Mouse (Mus musculus): ENCODE measurements around the gene Gm5741. TPM values are rescaled to one million over a fixed set of nuclear protein-coding genes. Genes with fewer than 3 reads are reported as not detected.

The Gm5741 gene
- polyA plus RNA-seq, 1 experiment from 2014 or later: 0.85 TPM

- Histone ChIP-seq H3K36me3 (peaks cover 53% of the 10 kb centered on the region), H3K27me3 (no peaks in the 10 kb centered on the region), H3K4me2 (replicated peaks) (peak within 1 kb of the TSS; percentile 63), H3K4me3 (peak within 1 kb of the TSS; percentile 87), H3K9me3 (replicated peaks) (no peaks in the 10 kb centered on the region), H3K9ac (peak within 1 kb of the TSS; percentile 85), H3K4me1 (peaks cover 12% of the 10 kb centered on the region), H3K27ac (peak within 1 kb of the TSS; percentile 96)
- ATAC-seq (ENCODE audit: low FRiP score): peak; percentile 93
- WGBS: under 1% methylated on average over 68 of the region's 68 CpGs
Observed at GRCm38 (mm10) chr8:85071514-85072281, 3.9 kb upstream of the Gm5741 start, which contains the start of gene Dhps. Gene Dhps (plus strand): TSS chr8:85071757.

GRCm38 (mm10) chr8:85071041-85071440 is 3.3 kb upstream of the Gm5741 start:
- H3K4me1 ChIP-seq: peaks cover 12% of the 10 kb centered on the region
- peak overlapping the region; percentile 96; the same call in 1 of the 2 replicates for H3K27ac ChIP-seq
- ATAC-seq (ENCODE audit: low FRiP score): no peak
- WGBS: 88% methylated on average over 5 of the region's 5 CpGs
- no peaks in the 10 kb centered on the region for H3K27me3 ChIP-seq
- no peaks in the 10 kb centered on the region for H3K9me3 ChIP-seq (replicated peaks)
- H3K4me2 ChIP-seq (replicated peaks): peak overlapping the region; percentile 63
- H3K9ac ChIP-seq: 0 out of 2 replicates have a peak overlapping the region, but pooled peaks have one; percentile 85
- H3K36me3 ChIP-seq: peaks cover 54% of the 10 kb centered on the region
- peak overlapping the region; percentile 87 for H3K4me3 ChIP-seq

GRCm38 (mm10) chr8:85067155-85067554 is 627 bp downstream of the Gm5741 start:
- peaks cover 40% of the 10 kb centered on the region for H3K36me3 ChIP-seq
- no peaks in the 10 kb centered on the region for H3K9me3 ChIP-seq (replicated peaks)
- no peaks in the 10 kb centered on the region for H3K27me3 ChIP-seq
- ATAC-seq (ENCODE audit: low FRiP score): no peak
- WGBS: 91% methylated on average over 2 of the region's 2 CpGs
- H3K4me1 ChIP-seq: peaks cover 10% of the 10 kb centered on the region
- no peak overlapping the region for H3K9ac ChIP-seq
- H3K4me3 ChIP-seq: no peak overlapping the region
- H3K4me2 ChIP-seq (replicated peaks): no peak overlapping the region
- H3K27ac ChIP-seq: no peak overlapping the region

- H3K4me1 ChIP-seq: peaks cover 21% of the 10 kb centered on the region
- peaks cover 42% of the 10 kb centered on the region for H3K36me3 ChIP-seq
- WGBS: 56% methylated on average over 2 of the region's 2 CpGs
- no peak overlapping the region for H3K9ac ChIP-seq
- no peaks in the 10 kb centered on the region for H3K9me3 ChIP-seq (replicated peaks)
- H3K4me3 ChIP-seq: no peak overlapping the region
- no peak overlapping the region for H3K27ac ChIP-seq
- no peak for ATAC-seq (ENCODE audit: low FRiP score)
- H3K4me2 ChIP-seq (replicated peaks): no peak overlapping the region
- H3K27me3 ChIP-seq: no peaks in the 10 kb centered on the region
Observed at GRCm38 (mm10) chr8:85065213-85065612, 2.6 kb downstream of the Gm5741 start.

- Histone ChIP-seq H3K27ac (no peak overlapping the region), H3K4me3 (no peak overlapping the region), H3K4me2 (replicated peaks) (no peak overlapping the region), H3K36me3 (peaks cover 27% of the 10 kb centered on the region), H3K4me1 (peaks cover 21% of the 10 kb centered on the region), H3K9me3 (replicated peaks) (no peaks in the 10 kb centered on the region), H3K9ac (no peak overlapping the region), H3K27me3 (no peaks in the 10 kb centered on the region)
- 94% methylated on average over 4 of the region's 4 CpGs for WGBS
- no peak for ATAC-seq (ENCODE audit: low FRiP score)
Observed at GRCm38 (mm10) chr8:85062603-85063002, 5.2 kb downstream of the Gm5741 start.

- H3K4me2 ChIP-seq (replicated peaks): peak within 1 kb of the TSS; percentile 94
- peak within 1 kb of the TSS; percentile 80 for H3K9ac ChIP-seq
- peaks cover 21% of the 10 kb centered on the region for H3K4me1 ChIP-seq
- WGBS: 1% methylated on average over 53 of the region's 53 CpGs
- peaks cover 28% of the 10 kb centered on the region for H3K36me3 ChIP-seq
- H3K27ac ChIP-seq: peak within 1 kb of the TSS; percentile 26; the same call in 1 of the 2 replicates
- ATAC-seq (ENCODE audit: low FRiP score): peak; percentile 89
- peak within 1 kb of the TSS; percentile 76 for H3K4me3 ChIP-seq
- H3K9me3 ChIP-seq (replicated peaks): no peaks in the 10 kb centered on the region
- no peaks in the 10 kb centered on the region for H3K27me3 ChIP-seq
Observed at GRCm38 (mm10) chr8:85059879-85060616, 7.7 kb downstream of the Gm5741 start, which contains the start of gene Fbxw9. Gene Fbxw9 (plus strand): TSS chr8:85060055.

GRCm38 (mm10) chr8:85057367-85057766 is 10.4 kb downstream of the Gm5741 start:
- ATAC-seq (ENCODE audit: low FRiP score): no peak
- no peaks in the 10 kb centered on the region for H3K9me3 ChIP-seq (replicated peaks)
- H3K36me3 ChIP-seq: peaks cover 51% of the 10 kb centered on the region
- peaks cover 19% of the 10 kb centered on the region for H3K4me1 ChIP-seq
- H3K4me2 ChIP-seq (replicated peaks): no peak overlapping the region
- no peak overlapping the region for H3K27ac ChIP-seq
- H3K4me3 ChIP-seq: no peak overlapping the region
- no peak overlapping the region for H3K9ac ChIP-seq
- 85% methylated on average over 7 of the region's 7 CpGs for WGBS
- H3K27me3 ChIP-seq: no peaks in the 10 kb centered on the region

- H3K4me1 ChIP-seq: peaks cover 5% of the 10 kb centered on the region
- no peak overlapping the region for H3K4me3 ChIP-seq
- H3K9me3 ChIP-seq (replicated peaks): no peaks in the 10 kb centered on the region
- peaks cover 79% of the 10 kb centered on the region for H3K36me3 ChIP-seq
- H3K27ac ChIP-seq: no peak overlapping the region
- H3K9ac ChIP-seq: no peak overlapping the region
- 91% methylated on average over 6 of the region's 6 CpGs for WGBS
- H3K4me2 ChIP-seq (replicated peaks): no peak overlapping the region
- no peak for ATAC-seq (ENCODE audit: low FRiP score)
- no peaks in the 10 kb centered on the region for H3K27me3 ChIP-seq
Observed at GRCm38 (mm10) chr8:85043619-85044018, 24.2 kb downstream of the Gm5741 start.

GRCm38 (mm10) chr8:85037681-85038531 is 29.9 kb downstream of the Gm5741 start:
- 1% methylated on average over 51 of the region's 57 CpGs for WGBS
- Histone ChIP-seq H3K4me1 (peaks cover 26% of the 10 kb centered on the region), H3K9ac (peak overlapping the region; percentile 91), H3K27me3 (no peaks in the 10 kb centered on the region), H3K27ac (peak overlapping the region; percentile 98), H3K4me2 (replicated peaks) (peak overlapping the region; percentile 96), H3K9me3 (replicated peaks) (no peaks in the 10 kb centered on the region), H3K36me3 (peaks cover 28% of the 10 kb centered on the region), H3K4me3 (peak overlapping the region; percentile 64)
- ATAC-seq (ENCODE audit: low FRiP score): peak; percentile 14; the same call in 1 of the 2 replicates

- peaks cover 31% of the 10 kb centered on the region for H3K36me3 ChIP-seq
- H3K27ac ChIP-seq: peak overlapping the region; percentile 98
- H3K9ac ChIP-seq: peak overlapping the region; percentile 91
- peaks cover 26% of the 10 kb centered on the region for H3K4me1 ChIP-seq
- no peaks in the 10 kb centered on the region for H3K9me3 ChIP-seq (replicated peaks)
- no peaks in the 10 kb centered on the region for H3K27me3 ChIP-seq
- ATAC-seq (ENCODE audit: low FRiP score): peak; percentile 64
- peak overlapping the region; percentile 64 for H3K4me3 ChIP-seq
- under 1% methylated on average over 14 of the region's 14 CpGs for WGBS
- H3K4me2 ChIP-seq (replicated peaks): peak overlapping the region; percentile 96
Observed at GRCm38 (mm10) chr8:85037366-85037680, 30.5 kb downstream of the Gm5741 start.

GRCm38 (mm10) chr8:85036718-85037365 is 30.9 kb downstream of the Gm5741 start, which contains the start of gene Tnpo2:
Gene Tnpo2 (plus strand): TSS chr8:85036915.
- Histone ChIP-seq H3K4me1 (peaks cover 26% of the 10 kb centered on the region), H3K9me3 (replicated peaks) (no peaks in the 10 kb centered on the region), H3K27me3 (no peaks in the 10 kb centered on the region), H3K4me2 (replicated peaks) (peak within 1 kb of the TSS; percentile 96), H3K27ac (peak within 1 kb of the TSS; percentile 98), H3K4me3 (peak within 1 kb of the TSS; percentile 64), H3K36me3 (peaks cover 32% of the 10 kb centered on the region), H3K9ac (peak within 1 kb of the TSS; percentile 91)
- peak; percentile 91 for ATAC-seq (ENCODE audit: low FRiP score)
- WGBS: under 1% methylated on average over 58 of the region's 59 CpGs

All from hindbrain, embryonic 12.5 days (tissue).